Mouse (Mus musculus): ENCODE measurements around the gene Fstl1. TPM values are rescaled to one million over a fixed set of nuclear protein-coding genes. Genes with fewer than 3 reads are reported as not detected.

Fstl1 gene
- total RNA-seq, 4 experiments from 2014 or later, result 31.0 to 39.0 (median 36.1) TPM

- DNase-seq (ENCODE audit: low spot score in 2 of 2), result peak in 1 of 2 experiments; percentile 34
These were observed 92.1 kb downstream of the Fstl1 start for GRCm38 (mm10) chr16:37868506-37869469.

- no peak for DNase-seq (ENCODE audit: low spot score in 2 of 2)
These were observed 93.0 kb downstream of the Fstl1 start for GRCm38 (mm10) chr16:37869470-37870231.

DNA sequence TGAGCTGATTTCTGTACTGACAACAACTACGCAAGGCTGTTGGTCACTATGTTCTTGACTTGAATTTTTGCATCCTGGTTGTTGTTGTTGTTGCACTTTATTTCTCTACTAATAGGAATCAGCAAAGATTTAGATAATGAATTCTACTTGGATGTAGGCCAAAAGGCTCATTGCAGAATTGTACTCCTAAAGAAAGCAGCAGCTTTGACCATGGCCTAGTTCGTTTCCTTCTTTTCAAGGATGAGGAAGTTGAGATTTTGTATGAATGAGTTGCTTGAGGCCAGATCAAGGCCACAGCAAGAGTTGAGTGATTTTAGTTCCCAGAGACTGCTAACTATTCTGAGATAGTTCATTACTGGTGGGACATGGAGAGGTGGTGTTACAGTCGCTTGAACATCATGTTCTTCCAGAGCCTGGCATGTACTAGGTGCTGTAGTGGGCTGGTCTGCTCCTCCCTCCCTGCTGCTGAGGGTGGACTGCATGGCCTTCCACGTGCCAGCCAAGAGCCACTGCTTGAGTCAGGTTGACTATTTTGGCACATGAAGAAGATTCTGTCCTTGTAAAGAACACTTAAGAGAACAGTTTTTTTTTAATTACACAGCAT lies 94.5 kb downstream of the Fstl1 start:
- peak in 1 of 2 experiments; percentile 52 for DNase-seq (ENCODE audit: low spot score in 2 of 2)

DNA sequence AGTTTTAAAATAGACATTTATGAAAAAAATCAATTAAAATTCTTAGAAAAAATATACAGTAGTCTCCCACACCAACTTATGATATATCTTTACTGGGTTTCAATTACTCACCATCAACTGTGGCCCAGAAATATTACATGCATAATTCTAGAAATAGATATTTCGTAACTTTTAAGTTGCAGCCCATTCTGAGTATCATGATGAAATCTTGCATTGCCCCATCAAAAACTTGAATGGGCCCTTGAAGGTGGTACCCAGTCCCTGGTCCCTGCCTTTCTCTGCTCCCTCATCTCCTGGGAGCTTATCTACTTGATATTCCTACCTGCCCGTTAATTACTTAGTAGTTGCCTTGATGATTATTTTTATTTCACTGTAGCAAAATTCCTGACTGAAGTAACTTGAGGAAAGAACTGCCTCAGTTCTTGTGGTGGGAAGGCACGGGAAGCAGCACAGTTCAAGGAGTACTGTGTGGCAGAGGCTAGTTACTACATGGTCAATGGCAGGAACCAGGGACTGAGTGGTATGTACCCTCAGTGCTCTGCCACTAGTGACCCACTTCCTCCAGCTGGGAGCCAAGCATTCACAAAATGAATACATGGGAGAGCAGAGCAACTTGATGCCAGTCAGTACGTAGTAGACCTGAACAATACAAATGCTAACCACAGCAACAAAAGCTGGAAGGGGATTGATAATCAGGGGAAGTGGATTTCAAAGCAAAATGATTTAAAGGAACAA lies 98.0 kb downstream of the Fstl1 start:
- no peak for DNase-seq (ENCODE audit: low spot score in 2 of 2)

DNA sequence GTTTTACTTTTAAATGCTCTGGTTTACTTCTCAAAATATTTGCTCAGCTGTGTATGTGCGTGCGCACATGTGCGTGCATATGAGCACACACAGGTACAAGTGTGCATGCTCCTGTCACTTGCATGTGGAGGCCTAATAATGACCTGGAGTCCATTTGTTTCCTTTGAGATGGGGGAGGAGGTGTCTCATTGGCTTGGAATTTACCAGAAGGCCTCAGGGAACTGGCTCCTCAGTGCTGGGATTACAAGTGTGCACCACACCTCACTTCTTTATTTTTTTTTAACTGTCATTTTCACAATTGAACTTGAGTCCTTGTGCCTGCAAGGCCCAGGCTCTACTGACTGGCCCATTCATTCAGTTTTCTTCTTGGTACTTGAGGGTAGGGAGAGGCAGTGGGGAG lies 100.7 kb downstream of the Fstl1 start:
- DNase-seq (ENCODE audit: low spot score in 2 of 2), result no peak

DNA sequence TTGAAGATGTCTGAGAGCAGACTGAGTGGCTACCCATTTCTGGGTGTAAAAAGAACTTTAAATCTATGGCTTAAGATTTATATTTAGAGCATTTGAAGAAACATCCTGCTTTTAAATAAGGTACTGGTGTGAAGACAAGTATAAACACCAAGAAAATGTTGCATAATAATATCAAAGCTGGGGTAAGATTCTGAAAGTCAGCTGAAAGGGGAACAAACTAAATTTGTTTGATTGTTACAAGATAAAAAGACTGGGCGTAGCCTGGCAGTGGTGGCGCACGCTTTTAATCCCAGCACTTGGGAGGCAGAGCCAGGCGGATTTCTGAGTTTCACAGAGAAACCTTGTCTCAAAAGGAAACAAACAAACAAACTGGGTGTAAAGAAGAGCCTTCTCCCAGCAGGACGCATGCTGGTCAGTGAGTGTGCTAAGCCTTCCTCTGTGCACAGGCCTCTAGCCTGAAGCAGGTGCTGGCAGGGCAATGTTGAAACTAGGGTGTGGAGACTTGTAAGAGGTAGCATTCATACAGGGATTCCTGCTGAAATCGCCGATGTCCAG lies 102.4 kb downstream of the Fstl1 start:
- no peak for DNase-seq (ENCODE audit: low spot score in 2 of 2)

- DNase-seq (ENCODE audit: low spot score in 2 of 2), result no peak
These were observed 103.2 kb downstream of the Fstl1 start for GRCm38 (mm10) chr16:37879750-37880419.

DNA sequence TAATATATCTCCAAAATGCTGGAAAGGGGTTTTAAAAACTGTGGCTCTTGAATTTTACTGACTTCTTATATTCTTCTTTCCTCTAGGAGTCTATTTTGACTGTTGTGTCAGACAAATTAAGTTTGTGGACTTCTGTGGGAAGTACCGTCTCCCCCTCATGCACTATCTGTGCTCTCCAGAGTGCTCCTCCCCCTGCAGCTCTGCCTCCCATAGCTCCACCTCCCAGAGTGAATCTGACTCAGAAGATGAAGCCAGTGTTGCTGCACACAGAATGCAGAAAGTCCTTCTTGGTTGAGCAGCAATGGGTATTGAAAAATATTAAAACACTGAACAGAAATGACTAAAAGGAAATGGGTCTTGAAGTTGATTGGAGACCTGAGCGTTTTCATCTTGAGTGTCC lies 104.5 kb downstream of the Fstl1 start:
- DNase-seq (ENCODE audit: low spot score in 2 of 2), result no peak

Other genes starting within 250 kb of the Fstl1 start
- 10 to 100 TPM; 14.7 to 16.6 (median 16.1) TPM for gene Gtf2e1, start 237.1 kb upstream of the Fstl1 start, total RNA-seq (2022)
- 10 to 100 TPM in 3 of 4 experiments, 1 to 10 TPM in 1; 9.4 to 12.0 (median 11.1) TPM for gene Rabl3, start 237.0 kb upstream of the Fstl1 start, total RNA-seq (2022)
- not detected for gene Hgd, start 196.7 kb upstream of the Fstl1 start, total RNA-seq (2022)
- 10 to 100 TPM; 62.1 to 83.1 (median 75.9) TPM for gene Ndufb4, start 122.4 kb upstream of the Fstl1 start, total RNA-seq (2022)
- gene Gm36028, start 84.3 kb downstream of the Fstl1 start, total RNA-seq (2022), result under 1 TPM in 1 of 4 experiments, not detected in 3; 0.30 TPM
- 10 to 100 TPM; 90.5 to 97.5 (median 93.5) TPM for gene Lrrc58, start 91.5 kb downstream of the Fstl1 start, total RNA-seq (2022)
- gene Gpr156, start 139.6 kb downstream of the Fstl1 start, total RNA-seq (2022), result under 1 TPM; 0.57 to 0.77 (median 0.58) TPM

Measured in left cerebral cortex, adult 8-10 months (tissue).